Mouse (Mus musculus): ENCODE results near the gene Rab40c.

The Rab40c gene

GRCm38 (mm10) chr17:25895891-25896290 lies 23.6 kb downstream of the Rab40c start:
- in situ Hi-C loops (cut with MboI) = no loop called here

- in situ Hi-C loops (cut with MboI) = no loop called here
These were observed 24.1 kb downstream of the Rab40c start for GRCm38 (mm10) chr17:25895415-25895814.

GRCm38 (mm10) chr17:25893975-25894617 lies 25.4 kb downstream of the Rab40c start:
- in situ Hi-C loops (cut with MboI) = loop anchor here (5.0 kb wide), 1 partner anchor 118 kb away; no protein-coding TSS in a partner anchor

GRCm38 (mm10) chr17:25888837-25889236 lies 30.7 kb downstream of the Rab40c start:
- in situ Hi-C loops (cut with MboI) = no loop called here

- in situ Hi-C loops (cut with MboI) = no loop called here
These were observed 32.1 kb downstream of the Rab40c start for GRCm38 (mm10) chr17:25887467-25887866.

GRCm38 (mm10) chr17:25886806-25887205 lies 32.7 kb downstream of the Rab40c start:
- in situ Hi-C loops (cut with MboI) = no loop called here

- in situ Hi-C loops (cut with MboI) = no loop called here
These were observed 33.9 kb downstream of the Rab40c start for GRCm38 (mm10) chr17:25885636-25886035.

GRCm38 (mm10) chr17:25883824-25884223 lies 35.7 kb downstream of the Rab40c start:
- in situ Hi-C loops (cut with MboI) = no loop called here

- in situ Hi-C loops (cut with MboI) = no loop called here
These were observed 36.3 kb downstream of the Rab40c start for GRCm38 (mm10) chr17:25883268-25883667.

- in situ Hi-C loops (cut with MboI) = no loop called here
These were observed 37.2 kb downstream of the Rab40c start for GRCm38 (mm10) chr17:25882306-25882705.

- in situ Hi-C loops (cut with MboI) = no loop called here
These were observed 37.8 kb downstream of the Rab40c start for GRCm38 (mm10) chr17:25881691-25882090.

- in situ Hi-C loops (cut with MboI) = no loop called here
These were observed 38.5 kb downstream of the Rab40c start for GRCm38 (mm10) chr17:25880913-25881641.

- in situ Hi-C loops (cut with MboI) = no loop called here
These were observed 39.2 kb downstream of the Rab40c start, which contains the start of gene Wfikkn1 for GRCm38 (mm10) chr17:25880196-25880910. Wfikkn1 (minus strand) TSS chr17:25880858.

GRCm38 (mm10) chr17:25879750-25880149 lies 39.8 kb downstream of the Rab40c start:
- in situ Hi-C loops (cut with MboI) = no loop called here

- in situ Hi-C loops (cut with MboI) = no loop called here
These were observed 40.3 kb downstream of the Rab40c start for GRCm38 (mm10) chr17:25879261-25879660.

- in situ Hi-C loops (cut with MboI) = no loop called here
These were observed 40.8 kb downstream of the Rab40c start for GRCm38 (mm10) chr17:25878611-25879180.

- in situ Hi-C loops (cut with MboI) = no loop called here
These were observed 41.6 kb downstream of the Rab40c start for GRCm38 (mm10) chr17:25877741-25878610.

- in situ Hi-C loops (cut with MboI) = no loop called here
These were observed 42.5 kb downstream of the Rab40c start for GRCm38 (mm10) chr17:25877025-25877424.

GRCm38 (mm10) chr17:25876347-25876915 lies 43.1 kb downstream of the Rab40c start:
- in situ Hi-C loops (cut with MboI) = no loop called here

GRCm38 (mm10) chr17:25875171-25876136 lies 44.1 kb downstream of the Rab40c start:
- in situ Hi-C loops (cut with MboI) = no loop called here
